Mouse (Mus musculus): ENCODE measurements around the gene Olfr1359. TPM values are rescaled to one million over a fixed set of nuclear protein-coding genes. Genes with fewer than 3 reads are reported as not detected.
"Not testable (repeated sequence)": the region's sequence is repeated elsewhere in the genome, so short reads cannot be mapped to it uniquely, and the experiment has no call there.

Olfr1359 gene
- polyA plus RNA-seq, 1 experiment from 2014 or later: not detected

DNA sequence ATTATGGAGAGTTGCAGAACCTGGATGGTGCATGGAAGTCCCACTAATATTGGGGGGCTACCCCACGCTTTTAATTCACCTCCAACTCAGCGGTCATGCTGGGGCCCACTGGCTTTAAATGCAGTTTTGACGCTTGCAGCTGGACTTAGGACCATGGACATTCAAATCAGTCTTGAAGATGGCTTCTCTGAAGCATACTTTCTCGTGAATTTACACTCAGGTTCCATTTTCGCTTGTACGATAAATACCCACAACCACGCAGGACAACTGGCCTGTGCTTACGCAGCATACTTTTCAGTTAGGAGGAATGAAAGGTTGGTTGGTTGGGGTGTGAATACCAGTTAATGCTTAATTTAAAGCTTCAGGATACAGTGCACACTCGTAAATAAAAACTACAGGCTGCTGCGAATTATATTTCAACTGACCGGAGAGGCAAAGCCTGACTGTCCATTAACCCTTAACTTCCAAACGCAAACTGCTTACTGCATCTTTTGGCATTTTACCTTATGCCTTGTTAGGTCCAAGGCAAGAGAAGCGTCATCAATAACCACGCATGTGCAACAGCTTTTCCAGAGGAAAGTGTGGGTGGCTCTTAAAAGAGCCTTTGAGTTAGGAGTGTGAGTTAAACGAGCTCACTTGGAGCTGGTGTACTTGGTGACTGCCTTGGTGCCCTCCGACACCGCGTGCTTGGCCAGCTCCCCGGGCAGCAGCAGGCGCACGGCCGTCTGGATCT lies 17.4 kb downstream of the Olfr1359 start:
- peak overlapping the region; percentile 78 for H3K4me2 ChIP-seq (ENCODE audit: low read length)
- peak overlapping the region; percentile 40 for H3K4me3 ChIP-seq (ENCODE audit: low read depth, low read length)
- H3K27ac ChIP-seq (ENCODE audit: low read depth, low read length): peak overlapping the region; percentile 94
- no peaks in the 10 kb centered on the region for H3K27me3 ChIP-seq (replicated peaks; ENCODE audit: control insufficient read depth, insufficient read depth, low read length)
- no peak for ATAC-seq
- peak overlapping the region; percentile 69 for H3K9ac ChIP-seq (ENCODE audit: low read length)
- H3K36me3 ChIP-seq (ENCODE audit: control insufficient read depth, insufficient read depth, low read length): no peaks in the 10 kb centered on the region
- WGBS: under 1% methylated on average over 19 of the region's 22 CpGs
- DNase-seq (ENCODE audit: low spot score): peak; percentile 41
- peaks cover 20% of the 10 kb centered on the region for H3K4me1 ChIP-seq (ENCODE audit: control insufficient read depth, insufficient read depth, low read length)
- no peaks in the 10 kb centered on the region for H3K9me3 ChIP-seq (replicated peaks; ENCODE audit: control insufficient read depth, low read length)

- under 1% methylated on average over 26 of the region's 50 CpGs for WGBS
- not testable (repeated sequence) for H3K9me3 ChIP-seq (replicated peaks; ENCODE audit: control insufficient read depth, low read length); H3K27me3 ChIP-seq (replicated peaks; ENCODE audit: control insufficient read depth, insufficient read depth, low read length); H3K36me3 ChIP-seq (ENCODE audit: control insufficient read depth, insufficient read depth, low read length)
- peak within 1 kb of the TSS; percentile 80 for H3K9ac ChIP-seq (ENCODE audit: low read length)
- DNase-seq (ENCODE audit: low spot score) (peak; percentile 99), ATAC-seq (peak; percentile 94)
- H3K4me2 ChIP-seq (ENCODE audit: low read length): peak within 1 kb of the TSS; percentile 84
- peak within 1 kb of the TSS; percentile 94 for H3K27ac ChIP-seq (ENCODE audit: low read depth, low read length)
- H3K4me3 ChIP-seq (ENCODE audit: low read depth, low read length): peak within 1 kb of the TSS; percentile 40
- peaks cover 25% of the 10 kb centered on the region for H3K4me1 ChIP-seq (ENCODE audit: control insufficient read depth, insufficient read depth, low read length)
Observed at GRCm38 (mm10) chr13:21715864-21716539, 18.1 kb downstream of the Olfr1359 start, which contains the start of the genes Hist1h2bl and Hist1h2ai. Gene Hist1h2bl, minus strand, starts transcription at chr13:21716143. Gene Hist1h2ai, plus strand, starts transcription at chr13:21716422.

GRCm38 (mm10) chr13:21716540-21717391 lies 18.9 kb downstream of the Olfr1359 start:
- ATAC-seq: 0 out of 2 replicates have a peak, but pooled peaks have one; percentile 0
- peak overlapping the region; percentile 94 for H3K27ac ChIP-seq (ENCODE audit: low read depth, low read length)
- not testable (repeated sequence) for H3K27me3 ChIP-seq (replicated peaks; ENCODE audit: control insufficient read depth, insufficient read depth, low read length); H3K36me3 ChIP-seq (ENCODE audit: control insufficient read depth, insufficient read depth, low read length); H3K9me3 ChIP-seq (replicated peaks; ENCODE audit: control insufficient read depth, low read length)
- H3K4me2 ChIP-seq (ENCODE audit: low read length): peak overlapping the region; percentile 84
- peak overlapping the region; percentile 40 for H3K4me3 ChIP-seq (ENCODE audit: low read depth, low read length)
- H3K9ac ChIP-seq (ENCODE audit: low read length): peak overlapping the region; percentile 80
- peak; percentile 52 for DNase-seq (ENCODE audit: low spot score)
- under 1% methylated on average over 9 of the region's 38 CpGs for WGBS
- H3K4me1 ChIP-seq (ENCODE audit: control insufficient read depth, insufficient read depth, low read length): peaks cover 27% of the 10 kb centered on the region

DNA sequence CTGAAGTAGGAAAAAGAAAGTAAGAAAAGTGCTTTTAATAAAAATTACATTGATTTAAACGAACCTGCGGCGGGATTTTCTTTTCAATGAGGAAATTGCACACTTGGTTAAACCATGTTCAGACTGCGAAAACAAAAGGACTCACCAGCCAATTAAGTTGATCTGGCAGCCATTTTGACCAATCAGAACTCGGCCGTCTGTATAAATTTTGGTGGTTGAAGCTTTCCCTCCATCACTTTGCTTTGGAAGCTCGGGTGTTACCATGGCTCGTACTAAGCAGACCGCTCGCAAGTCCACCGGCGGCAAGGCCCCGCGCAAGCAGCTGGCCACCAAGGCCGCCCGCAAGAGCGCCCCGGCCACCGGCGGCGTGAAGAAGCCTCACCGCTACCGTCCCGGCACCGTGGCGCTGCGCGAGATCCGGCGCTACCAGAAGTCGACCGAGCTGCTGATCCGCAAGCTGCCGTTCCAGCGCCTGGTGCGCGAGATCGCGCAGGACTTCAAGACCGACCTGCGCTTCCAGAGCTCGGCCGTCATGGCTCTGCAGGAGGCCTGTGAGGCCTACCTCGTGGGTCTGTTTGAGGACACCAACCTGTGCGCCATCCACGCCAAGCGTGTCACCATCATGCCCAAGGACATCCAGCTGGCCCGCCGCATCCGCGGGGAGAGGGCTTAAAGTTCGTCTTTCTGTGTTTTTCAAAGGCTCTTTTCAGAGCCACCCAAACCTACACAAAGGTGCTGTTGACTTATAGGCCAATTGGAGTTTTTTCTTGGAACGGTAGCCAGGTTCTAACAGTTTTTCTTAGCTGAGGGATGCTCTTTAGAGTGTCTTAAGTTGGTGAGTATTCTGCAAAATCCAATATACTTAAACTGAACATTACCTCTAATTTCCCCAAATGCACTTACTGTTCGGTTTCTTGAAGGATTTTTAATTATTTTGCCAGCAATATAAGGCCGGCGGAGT lies 19.8 kb downstream of the Olfr1359 start, which contains the start of gene Hist1h3h:
Hist1h3h (plus strand) TSS at position 263 of the 961 bp plus-strand sequence.
- Histone ChIP-seq H3K4me1 (ENCODE audit: control insufficient read depth, insufficient read depth, low read length) (peaks cover 29% of the 10 kb centered on the region), H3K4me2 (ENCODE audit: low read length) (peak within 1 kb of the TSS; percentile 84), H3K4me3 (ENCODE audit: low read depth, low read length) (peak within 1 kb of the TSS; percentile 40), H3K9ac (ENCODE audit: low read length) (peak within 1 kb of the TSS; percentile 80), H3K27ac (ENCODE audit: low read depth, low read length) (peak within 1 kb of the TSS; percentile 94)
- not testable (repeated sequence) for H3K9me3 ChIP-seq (replicated peaks; ENCODE audit: control insufficient read depth, low read length); H3K27me3 ChIP-seq (replicated peaks; ENCODE audit: control insufficient read depth, insufficient read depth, low read length); H3K36me3 ChIP-seq (ENCODE audit: control insufficient read depth, insufficient read depth, low read length)
- under 1% methylated on average over 25 of the region's 56 CpGs for WGBS
- DNase-seq (ENCODE audit: low spot score) (peak; percentile 98), ATAC-seq (peak; percentile 54)

DNA sequence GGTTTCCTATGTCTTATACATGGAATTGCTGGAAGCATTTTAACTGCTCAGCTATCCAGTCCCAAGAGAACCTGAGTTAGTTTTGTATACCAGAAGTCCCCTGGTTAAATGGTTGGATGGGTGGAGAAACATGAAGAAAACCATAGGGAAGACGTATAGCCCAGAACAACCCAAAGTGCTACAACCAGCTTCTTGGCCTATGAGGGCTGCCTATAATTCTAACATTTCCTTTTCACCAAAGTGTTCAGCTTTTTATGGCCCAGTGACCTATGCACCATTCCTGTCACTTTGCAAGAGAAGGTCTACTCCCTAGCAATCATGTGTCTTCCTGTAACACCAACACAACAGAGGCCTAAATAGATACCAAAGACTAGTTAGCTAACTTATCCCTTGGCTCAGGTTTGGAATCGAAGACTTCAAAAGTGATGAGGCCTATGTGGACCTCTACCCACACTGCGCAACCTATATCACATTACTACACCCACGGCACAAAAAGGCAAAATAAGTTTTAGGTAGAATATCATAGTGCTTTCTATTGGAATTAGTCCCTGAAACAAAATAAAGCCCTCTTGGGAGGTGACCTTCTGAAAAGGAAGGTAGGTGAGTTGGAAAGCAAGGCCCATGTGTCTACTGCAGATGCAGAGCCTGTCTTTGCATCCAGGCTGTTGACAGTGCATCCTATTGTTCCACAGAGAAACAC lies 20.6 kb downstream of the Olfr1359 start:
- Histone ChIP-seq H3K27ac (ENCODE audit: low read depth, low read length) (peak overlapping the region; percentile 65), H3K4me1 (ENCODE audit: control insufficient read depth, insufficient read depth, low read length) (peaks cover 30% of the 10 kb centered on the region), H3K9me3 (replicated peaks; ENCODE audit: control insufficient read depth, low read length) (no peaks in the 10 kb centered on the region), H3K9ac (ENCODE audit: low read length) (peak overlapping the region; percentile 66), H3K27me3 (replicated peaks; ENCODE audit: control insufficient read depth, insufficient read depth, low read length) (no peaks in the 10 kb centered on the region), H3K4me2 (ENCODE audit: low read length) (peak overlapping the region; percentile 64), H3K36me3 (ENCODE audit: control insufficient read depth, insufficient read depth, low read length) (no peaks in the 10 kb centered on the region), H3K4me3 (ENCODE audit: low read depth, low read length) (peak overlapping the region; percentile 40)
- ATAC-seq (no peak), DNase-seq (ENCODE audit: low spot score) (no peak)
- WGBS: 51% methylated on average over 4 of the region's 4 CpGs

DNA sequence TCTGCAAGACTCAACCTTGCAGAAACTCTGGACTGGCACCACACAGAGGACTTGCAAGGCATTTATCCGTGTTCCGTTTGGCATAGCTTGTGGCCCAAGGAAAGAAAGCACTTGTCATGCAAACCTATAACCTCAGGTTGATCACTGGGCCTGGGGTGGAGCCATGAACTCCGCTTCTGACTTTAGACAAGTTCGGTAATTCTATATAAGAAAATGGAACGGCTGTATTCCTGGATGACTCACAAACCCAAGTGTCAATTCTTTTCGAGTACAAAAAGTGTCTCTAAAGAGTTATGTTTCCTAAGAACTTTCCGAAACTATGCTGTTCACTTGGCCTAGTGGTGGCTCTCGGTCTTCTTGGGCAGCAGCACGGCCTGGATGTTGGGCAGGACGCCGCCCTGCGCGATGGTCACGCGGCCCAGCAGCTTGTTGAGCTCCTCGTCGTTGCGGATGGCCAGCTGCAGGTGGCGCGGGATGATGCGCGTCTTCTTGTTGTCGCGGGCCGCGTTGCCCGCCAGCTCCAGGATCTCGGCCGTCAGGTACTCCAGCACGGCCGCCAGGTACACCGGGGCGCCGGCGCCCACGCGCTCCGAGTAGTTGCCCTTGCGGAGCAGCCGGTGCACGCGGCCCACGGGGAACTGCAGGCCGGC lies 23.3 kb downstream of the Olfr1359 start:
- H3K27me3 ChIP-seq (replicated peaks; ENCODE audit: control insufficient read depth, insufficient read depth, low read length); H3K36me3 ChIP-seq (ENCODE audit: control insufficient read depth, insufficient read depth, low read length); H3K9me3 ChIP-seq (replicated peaks; ENCODE audit: control insufficient read depth, low read length): not testable (repeated sequence)
- H3K27ac ChIP-seq (ENCODE audit: low read depth, low read length): peak overlapping the region; percentile 86
- H3K9ac ChIP-seq (ENCODE audit: low read length): peak overlapping the region; percentile 59
- peak overlapping the region; percentile 32 for H3K4me3 ChIP-seq (ENCODE audit: low read depth, low read length)
- peaks cover 22% of the 10 kb centered on the region for H3K4me1 ChIP-seq (ENCODE audit: control insufficient read depth, insufficient read depth, low read length)
- DNase-seq (ENCODE audit: low spot score) (peak; percentile 28), ATAC-seq (peak; percentile 8; the same call in 1 of the 2 replicates)
- peak overlapping the region; percentile 56 for H3K4me2 ChIP-seq (ENCODE audit: low read length)
- WGBS: 2% methylated on average over 19 of the region's 44 CpGs

DNA sequence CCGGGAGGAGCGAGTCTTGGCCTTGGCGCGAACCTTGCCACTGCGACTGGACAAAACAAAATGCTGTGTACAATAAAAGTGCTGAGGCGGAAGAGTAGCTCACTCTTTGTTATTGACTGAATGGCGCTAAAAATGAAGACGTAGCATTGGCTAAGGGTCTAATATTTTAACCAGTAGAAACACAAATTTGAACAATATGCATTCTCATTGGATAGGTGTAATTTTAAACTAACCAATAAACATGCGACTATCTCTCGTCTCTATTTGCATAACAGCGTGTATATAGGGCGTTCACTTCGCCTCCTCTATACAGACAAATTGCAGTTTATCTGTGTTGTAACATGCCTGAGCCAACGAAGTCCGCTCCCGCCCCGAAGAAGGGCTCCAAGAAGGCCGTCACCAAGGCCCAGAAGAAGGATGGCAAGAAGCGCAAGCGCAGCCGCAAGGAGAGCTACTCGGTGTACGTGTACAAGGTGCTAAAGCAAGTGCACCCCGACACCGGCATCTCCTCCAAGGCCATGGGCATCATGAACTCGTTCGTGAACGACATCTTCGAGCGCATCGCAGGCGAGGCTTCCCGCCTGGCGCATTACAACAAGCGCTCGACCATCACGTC lies 24.0 kb downstream of the Olfr1359 start, which contains the start of gene Hist1h2bm:
Hist1h2bm (plus strand) TSS at position 288 of the 616 bp plus-strand sequence.
- peak; percentile 99 for DNase-seq (ENCODE audit: low spot score)
- peak; percentile 96 for ATAC-seq
- H3K4me3 ChIP-seq (ENCODE audit: low read depth, low read length): peak within 1 kb of the TSS; percentile 32
- H3K4me1 ChIP-seq (ENCODE audit: control insufficient read depth, insufficient read depth, low read length): peaks cover 22% of the 10 kb centered on the region
- H3K27me3 ChIP-seq (replicated peaks; ENCODE audit: control insufficient read depth, insufficient read depth, low read length); H3K9me3 ChIP-seq (replicated peaks; ENCODE audit: control insufficient read depth, low read length); H3K36me3 ChIP-seq (ENCODE audit: control insufficient read depth, insufficient read depth, low read length): not testable (repeated sequence)
- peak within 1 kb of the TSS; percentile 66 for H3K9ac ChIP-seq (ENCODE audit: low read length)
- peak within 1 kb of the TSS; percentile 88 for H3K27ac ChIP-seq (ENCODE audit: low read depth, low read length)
- peak within 1 kb of the TSS; percentile 56 for H3K4me2 ChIP-seq (ENCODE audit: low read length)
- under 1% methylated on average over 35 of the region's 37 CpGs for WGBS

Data from forebrain, embryonic 14.5 days (tissue).